Mouse (Mus musculus) T-cell, adult 2 months (primary cell): ENCODE measurements around the gene Isca2.

Experiments
- DNase-seq: peaks from one replicate; pipeline ENCODE4 v3.0.0; 2022; ENCODE audit warnings: low spot score

Gene Isca2

GRCm38 (mm10) chr12:84773476-84773875 lies 425 bp downstream of the Isca2 start:
- no peak for DNase-seq

GRCm38 (mm10) chr12:84774376-84774775 lies 1.3 kb downstream of the Isca2 start:
- no peak for DNase-seq

- DNase-seq: no peak
Measured at GRCm38 (mm10) chr12:84776229-84776628, 3.2 kb downstream of the Isca2 start.

- DNase-seq: peak; percentile 74
Measured at GRCm38 (mm10) chr12:84784604-84785381, 11.7 kb downstream of the Isca2 start.

GRCm38 (mm10) chr12:84786091-84786490 lies 13.0 kb downstream of the Isca2 start:
- no peak for DNase-seq

GRCm38 (mm10) chr12:84790853-84791252 lies 17.8 kb downstream of the Isca2 start:
- DNase-seq: no peak

- DNase-seq: no peak
Measured at GRCm38 (mm10) chr12:84792629-84793028, 19.6 kb downstream of the Isca2 start.

GRCm38 (mm10) chr12:84794647-84795046 lies 21.6 kb downstream of the Isca2 start:
- no peak for DNase-seq

GRCm38 (mm10) chr12:84799086-84799485 lies 26.0 kb downstream of the Isca2 start:
- no peak for DNase-seq

- DNase-seq: no peak
Measured at GRCm38 (mm10) chr12:84800419-84800818, 27.4 kb downstream of the Isca2 start.

GRCm38 (mm10) chr12:84801532-84802110 lies 28.6 kb downstream of the Isca2 start:
- DNase-seq: no peak

GRCm38 (mm10) chr12:84802625-84803024 lies 29.6 kb downstream of the Isca2 start:
- no peak for DNase-seq

- DNase-seq: no peak
Measured at GRCm38 (mm10) chr12:84805228-84805842, 32.3 kb downstream of the Isca2 start.

GRCm38 (mm10) chr12:84806010-84806409 lies 33.0 kb downstream of the Isca2 start:
- no peak for DNase-seq

- DNase-seq: no peak
Measured at GRCm38 (mm10) chr12:84806726-84807125, 33.7 kb downstream of the Isca2 start.

GRCm38 (mm10) chr12:84807351-84807750 lies 34.3 kb downstream of the Isca2 start:
- no peak for DNase-seq

- DNase-seq: no peak
Measured at GRCm38 (mm10) chr12:84809033-84809432, 36.0 kb downstream of the Isca2 start.

GRCm38 (mm10) chr12:84810810-84811209 lies 37.8 kb downstream of the Isca2 start:
- DNase-seq: no peak

GRCm38 (mm10) chr12:84811510-84811909 lies 38.5 kb downstream of the Isca2 start:
- no peak for DNase-seq

GRCm38 (mm10) chr12:84812004-84812403 lies 39.0 kb downstream of the Isca2 start:
- no peak for DNase-seq

- no peak for DNase-seq
Measured at GRCm38 (mm10) chr12:84813773-84814172, 40.7 kb downstream of the Isca2 start.

GRCm38 (mm10) chr12:84814663-84815325 lies 41.7 kb downstream of the Isca2 start:
- DNase-seq: no peak

- DNase-seq: no peak
Measured at GRCm38 (mm10) chr12:84818496-84818895, 45.4 kb downstream of the Isca2 start.
